Mouse (Mus musculus) forebrain, embryonic 13.5 days (tissue): ENCODE results near the gene Slc35c2. TPM values are rescaled to one million over a fixed set of nuclear protein-coding genes. Genes with fewer than 3 reads are reported as not detected.
A peak's percentile ranks its signal among the peaks of the same experiment; 100 is the strongest.

Experiments used
- ATAC-seq: fragments of 200-750 bp; cut with Nextera tagmentation; 2 replicates; pipeline ENCODE4 v1.8.0; 2017
- H3K27ac ChIP-seq: fragments of 300-500 bp; sonication (generic); 2 replicates; pipeline ENCODE4 v1.5.1; 2015; ENCODE audit warnings: inconsistent platforms, mild to moderate bottlenecking, moderate library complexity
- H3K27me3 ChIP-seq: fragments of 300-500 bp; sonication (generic); 2 replicates; pipeline ENCODE4 v1.6.1; 2015; ENCODE audit warnings: mild to moderate bottlenecking, inconsistent platforms
- H3K36me3 ChIP-seq: fragments of 300-500 bp; sonication (generic); 2 replicates; pipeline ENCODE4 v1.6.1; 2015; ENCODE audit warnings: mild to moderate bottlenecking, inconsistent platforms; ENCODE audit not compliant: poor library complexity, severe bottlenecking
- H3K4me1 ChIP-seq: fragments of 300-500 bp; sonication (generic); 2 replicates; pipeline ENCODE4 v1.6.1; 2015; ENCODE audit warnings: inconsistent platforms
- H3K4me2 ChIP-seq: fragments of 300-500 bp; sonication (generic); 2 replicates; pipeline ENCODE4 v1.6.1; 2015; ENCODE audit warnings: inconsistent platforms, mild to moderate bottlenecking, moderate library complexity
- H3K4me3 ChIP-seq: fragments of 300-500 bp; sonication (generic); 2 replicates; pipeline ENCODE4 v1.5.1; 2015; ENCODE audit warnings: mild to moderate bottlenecking, inconsistent platforms
- H3K9ac ChIP-seq: fragments of 300-500 bp; sonication (generic); 2 replicates; pipeline ENCODE4 v1.6.1; 2015; ENCODE audit warnings: mild to moderate bottlenecking, inconsistent platforms
- H3K9me3 ChIP-seq: fragments of 300-500 bp; sonication (generic); replicated peaks from 2 replicates; pipeline ENCODE4 v1.6.1; 2016; ENCODE audit warnings: inconsistent platforms
- WGBS: fragments of 180-500 bp; shearing (Covaris S2); methylation state at CpG from one replicate; pipeline ENCODE4 v1.1.7; 2015; 5-methylcytosine and 5-hydroxymethylcytosine counted together
- polyA plus RNA-seq: library from polyadenylated mRNA; unstranded; fragments of >200 nt; fragmentation: Nextera tagmentation; extraction: Ambion mirVana; gene quantifications from 2 replicates; pipeline ENCODE4 v1.2.1, GENCODE M21; 2015

Gene Slc35c2
- polyA plus RNA-seq, 1 experiment from 2014 or later, result 63.8 TPM

DNA sequence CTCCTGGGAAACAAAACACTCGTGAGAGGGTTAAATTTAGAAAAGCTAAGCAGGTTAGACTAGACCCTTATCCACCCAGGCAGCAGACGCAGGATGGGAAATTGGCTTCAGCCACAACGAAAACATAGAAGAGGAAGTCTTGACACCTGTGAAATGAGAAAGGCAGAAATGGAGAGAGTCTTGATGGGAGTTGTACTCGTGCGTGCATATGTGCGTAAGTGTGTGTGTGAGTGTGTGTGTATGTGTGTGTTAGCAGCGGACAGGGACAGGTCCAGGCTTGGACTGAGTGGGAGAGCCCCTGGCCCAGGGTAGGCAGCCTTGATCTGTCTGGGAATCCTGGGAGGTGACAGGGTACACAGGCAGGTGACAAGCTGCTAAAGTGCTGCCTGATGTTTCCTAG, 16.8 kb downstream of the Slc35c2 start:
- Histone ChIP-seq H3K27me3 (peaks cover 5% of the 10 kb centered on the region; the same call in 1 of the 2 replicates), H3K9me3 (no peaks in the 10 kb centered on the region), H3K4me3 (no peak overlapping the region), H3K4me1 (peaks cover 61% of the 10 kb centered on the region), H3K4me2 (no peak overlapping the region), H3K27ac (peak overlapping the region; percentile 44; the same call in 1 of the 2 replicates), H3K36me3 (no peaks in the 10 kb centered on the region), H3K9ac (0 out of 2 replicates have a peak overlapping the region, but pooled peaks have one; percentile 12)
- no peak for ATAC-seq
- 53% methylated on average over 7 of the region's 7 CpGs for WGBS

DNA sequence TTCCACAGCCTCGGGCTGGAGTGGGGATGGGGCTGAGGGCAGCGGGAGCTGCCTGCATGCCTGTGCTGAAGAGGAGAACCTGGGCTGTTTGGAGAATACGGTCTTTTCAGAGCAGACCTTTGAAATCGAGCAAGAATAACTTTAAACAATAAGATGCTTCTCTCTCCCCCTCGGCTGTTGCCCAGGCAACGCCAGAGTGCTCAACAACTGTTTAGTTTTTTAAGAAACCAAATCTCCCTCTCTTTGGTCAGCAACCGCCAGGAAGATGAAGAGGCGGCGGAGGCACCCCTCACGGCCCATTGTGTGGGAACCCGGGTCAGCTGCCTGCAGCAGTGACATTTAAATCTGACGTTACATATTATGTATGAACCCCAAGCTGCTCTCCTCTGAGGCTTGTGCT, 20.9 kb downstream of the Slc35c2 start:
- Histone ChIP-seq H3K27ac (0 out of 2 replicates have a peak overlapping the region, but pooled peaks have one; percentile 14), H3K4me2 (0 out of 2 replicates have a peak overlapping the region, but pooled peaks have one; percentile 2), H3K9ac (no peak overlapping the region), H3K27me3 (peaks cover 5% of the 10 kb centered on the region; the same call in 1 of the 2 replicates), H3K4me3 (no peak overlapping the region), H3K9me3 (no peaks in the 10 kb centered on the region), H3K4me1 (peaks cover 47% of the 10 kb centered on the region), H3K36me3 (no peaks in the 10 kb centered on the region)
- no peak for ATAC-seq
- 2% methylated on average over 12 of the region's 12 CpGs for WGBS

DNA sequence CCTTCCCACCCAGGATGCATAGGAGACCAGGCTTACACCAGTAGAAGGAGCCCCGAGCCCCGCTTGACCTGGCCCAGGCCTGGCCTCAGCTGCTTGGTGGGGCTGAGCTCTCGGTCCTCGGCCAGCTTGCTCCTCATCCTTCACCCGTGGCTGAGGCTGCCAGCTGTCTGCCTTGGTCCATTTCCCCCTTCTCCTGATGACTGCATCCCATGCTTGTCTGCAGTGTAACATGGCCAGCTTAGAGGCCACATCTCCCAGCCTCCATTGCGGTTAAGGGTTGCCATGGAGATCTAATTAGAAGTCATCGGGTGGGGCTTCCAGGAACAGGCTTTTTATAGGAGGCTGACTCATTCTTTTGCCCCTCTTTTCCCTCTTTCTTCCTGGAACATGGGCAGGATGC, 23.8 kb downstream of the Slc35c2 start:
- Histone ChIP-seq H3K4me3 (no peak overlapping the region), H3K9me3 (no peaks in the 10 kb centered on the region), H3K27ac (no peak overlapping the region; the same call in 1 of the 2 replicates), H3K4me2 (no peak overlapping the region), H3K4me1 (peaks cover 32% of the 10 kb centered on the region), H3K27me3 (peaks cover 7% of the 10 kb centered on the region; the same call in 1 of the 2 replicates), H3K9ac (no peak overlapping the region), H3K36me3 (no peaks in the 10 kb centered on the region)
- ATAC-seq, result no peak
- WGBS, result 61% methylated on average over 7 of the region's 7 CpGs

DNA sequence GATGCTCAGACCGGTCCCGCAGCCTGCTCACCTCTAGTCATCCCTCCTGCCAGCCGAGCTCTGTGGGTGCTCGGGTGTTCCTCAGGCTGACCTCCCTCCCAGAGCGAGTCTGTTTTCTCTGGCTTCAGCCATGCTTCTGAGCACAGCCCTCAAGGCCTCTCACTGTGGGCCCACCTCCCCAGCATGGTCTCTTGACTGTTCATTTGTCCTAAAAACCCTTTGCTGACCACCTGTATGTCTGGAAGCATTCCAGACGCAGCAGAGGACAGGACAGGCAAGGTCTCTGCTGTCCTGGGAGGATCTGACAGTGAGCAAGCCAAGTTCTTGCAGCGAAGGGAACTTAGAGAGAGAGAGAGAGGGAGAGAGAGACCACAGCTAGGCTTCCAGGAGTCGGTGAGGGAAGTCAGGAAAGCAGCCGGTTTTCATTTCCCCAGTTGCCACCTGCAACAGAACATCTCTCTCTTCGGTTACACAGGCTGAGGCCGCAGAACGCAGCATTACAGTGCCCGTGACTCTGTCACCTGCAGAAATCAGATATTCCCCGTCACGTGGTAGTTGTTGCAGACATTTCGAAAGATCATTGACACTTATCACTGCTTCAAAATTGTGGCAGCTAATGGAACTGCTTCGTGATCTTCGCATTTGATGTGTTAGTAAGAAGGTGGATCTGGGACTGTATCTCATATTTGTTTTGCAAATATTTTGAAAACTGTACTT, 25.2 kb downstream of the Slc35c2 start:
- WGBS, result 69% methylated on average over 18 of the region's 18 CpGs
- no peak overlapping the region for H3K4me2 ChIP-seq
- peaks cover 38% of the 10 kb centered on the region for H3K4me1 ChIP-seq
- no peak overlapping the region for H3K4me3 ChIP-seq
- no peak overlapping the region for H3K9ac ChIP-seq
- H3K27ac ChIP-seq, result no peak overlapping the region
- no peak for ATAC-seq
- no peaks in the 10 kb centered on the region for H3K36me3 ChIP-seq
- no peaks in the 10 kb centered on the region for H3K9me3 ChIP-seq
- peaks cover 7% of the 10 kb centered on the region; the same call in 1 of the 2 replicates for H3K27me3 ChIP-seq

DNA sequence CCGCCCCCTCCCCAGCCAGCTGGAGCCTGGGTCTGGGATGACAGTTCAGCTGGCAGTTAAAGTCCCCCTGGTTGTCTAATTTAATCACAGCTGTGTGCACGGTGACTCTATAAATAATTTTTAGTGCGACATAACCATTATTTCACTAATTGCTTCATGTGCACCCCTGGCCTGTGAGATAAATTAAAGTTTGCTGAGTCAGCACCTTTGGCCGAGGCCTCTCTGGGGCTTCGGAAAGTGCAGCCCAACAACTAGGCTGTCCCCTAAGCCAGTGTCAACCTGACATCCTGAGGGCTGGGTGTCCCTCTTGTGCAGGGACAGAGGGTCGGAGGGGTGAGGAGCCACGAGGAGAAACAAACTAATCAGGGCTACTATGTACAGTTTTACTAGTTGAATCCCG, 27.8 kb downstream of the Slc35c2 start:
- Histone ChIP-seq H3K27ac (no peak overlapping the region), H3K9ac (no peak overlapping the region), H3K4me2 (no peak overlapping the region), H3K36me3 (no peaks in the 10 kb centered on the region), H3K9me3 (no peaks in the 10 kb centered on the region), H3K4me1 (peaks cover 29% of the 10 kb centered on the region), H3K27me3 (peaks cover 30% of the 10 kb centered on the region), H3K4me3 (no peak overlapping the region)
- ATAC-seq, result no peak
- WGBS, result 81% methylated on average over 8 of the region's 8 CpGs

DNA sequence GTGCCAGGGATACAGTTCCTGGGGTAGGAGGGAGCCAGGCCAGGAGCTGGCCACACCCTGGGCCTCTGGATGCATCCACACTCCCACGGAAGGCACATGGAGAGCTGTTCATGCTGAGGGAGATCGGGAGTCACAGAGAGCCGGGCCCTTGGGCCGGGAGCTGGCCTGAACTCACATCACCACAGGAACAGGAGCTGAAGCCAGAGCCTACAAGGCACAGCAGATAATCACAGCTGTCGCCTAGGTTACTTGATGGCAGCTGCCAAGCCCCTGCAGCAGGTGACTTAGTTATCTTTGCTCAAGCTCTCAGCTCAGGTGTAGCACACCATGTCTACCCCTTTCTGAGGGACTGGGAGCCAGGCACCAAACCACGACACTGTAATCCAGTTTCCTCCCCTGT, 29.3 kb downstream of the Slc35c2 start:
- ATAC-seq, result no peak
- no peak overlapping the region for H3K27ac ChIP-seq
- H3K27me3 ChIP-seq, result peaks cover 45% of the 10 kb centered on the region
- H3K4me3 ChIP-seq, result no peak overlapping the region
- H3K4me1 ChIP-seq, result peaks cover 33% of the 10 kb centered on the region
- no peaks in the 10 kb centered on the region for H3K36me3 ChIP-seq
- H3K4me2 ChIP-seq, result no peak overlapping the region
- H3K9ac ChIP-seq, result no peak overlapping the region
- WGBS, result 79% methylated on average over 6 of the region's 6 CpGs
- no peaks in the 10 kb centered on the region for H3K9me3 ChIP-seq

DNA sequence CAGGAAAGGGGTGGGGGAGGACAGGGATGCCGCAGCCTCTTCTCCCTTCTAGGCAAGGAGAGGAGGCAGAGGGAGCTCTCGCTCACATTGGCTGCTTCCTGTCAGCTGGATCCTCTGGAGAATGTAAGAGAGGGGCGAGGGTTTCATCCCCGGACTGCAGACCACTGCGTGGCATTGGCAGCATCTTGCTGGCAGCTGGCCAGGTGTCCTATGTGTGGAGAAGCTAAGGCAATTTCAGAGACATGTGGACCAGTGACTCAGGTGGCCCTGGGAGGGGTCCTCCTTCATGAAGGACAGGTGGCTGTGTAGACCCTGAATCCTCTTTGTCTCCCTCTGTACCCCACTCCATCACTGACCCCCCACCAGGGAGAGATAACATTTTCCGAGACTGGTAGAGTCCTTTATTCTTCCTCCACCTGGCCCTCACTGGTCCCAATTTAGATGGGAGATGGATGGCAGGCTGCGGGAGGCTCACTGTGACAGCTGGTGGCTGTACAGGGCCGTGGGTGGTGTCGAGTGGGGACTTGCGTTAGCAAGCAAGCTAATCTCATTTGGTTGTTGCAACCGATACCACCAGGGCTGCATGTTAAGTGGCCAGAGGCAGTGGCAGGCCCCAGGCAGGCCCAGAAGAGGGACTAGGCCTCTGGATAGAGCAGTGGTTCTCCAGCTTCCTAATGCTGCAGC, 30.4 kb downstream of the Slc35c2 start:
- WGBS, result 32% methylated on average over 11 of the region's 11 CpGs
- Histone ChIP-seq H3K27ac (no peak overlapping the region), H3K9me3 (no peaks in the 10 kb centered on the region), H3K36me3 (no peaks in the 10 kb centered on the region), H3K4me1 (peaks cover 31% of the 10 kb centered on the region), H3K4me2 (no peak overlapping the region), H3K9ac (no peak overlapping the region), H3K4me3 (no peak overlapping the region), H3K27me3 (peaks cover 55% of the 10 kb centered on the region)
- no peak for ATAC-seq

DNA sequence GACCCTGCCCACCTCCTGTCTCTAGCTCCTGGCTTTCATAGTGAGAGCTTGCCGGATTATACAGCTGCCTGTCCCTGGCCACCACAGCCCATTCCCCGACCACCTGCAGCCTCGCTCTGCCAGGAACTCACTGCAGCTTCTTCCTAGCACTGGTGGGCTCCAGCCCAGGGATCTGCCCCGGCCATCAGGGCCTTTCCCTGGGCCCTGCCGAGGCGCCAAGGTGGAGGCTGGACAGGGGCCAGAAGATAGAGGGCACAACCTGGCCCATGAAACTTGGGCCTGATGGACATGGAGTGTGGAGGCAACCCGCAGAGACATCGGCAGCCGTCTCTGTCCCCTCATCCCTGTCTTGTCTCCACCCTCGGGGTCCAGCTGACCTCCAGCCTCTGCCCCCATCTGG, 31.5 kb downstream of the Slc35c2 start:
- Histone ChIP-seq H3K27me3 (peaks cover 57% of the 10 kb centered on the region), H3K27ac (no peak overlapping the region), H3K4me3 (no peak overlapping the region), H3K9ac (no peak overlapping the region), H3K36me3 (no peaks in the 10 kb centered on the region), H3K4me2 (no peak overlapping the region), H3K4me1 (peaks cover 31% of the 10 kb centered on the region), H3K9me3 (no peaks in the 10 kb centered on the region)
- ATAC-seq, result no peak
- 73% methylated on average over 10 of the region's 10 CpGs for WGBS

DNA sequence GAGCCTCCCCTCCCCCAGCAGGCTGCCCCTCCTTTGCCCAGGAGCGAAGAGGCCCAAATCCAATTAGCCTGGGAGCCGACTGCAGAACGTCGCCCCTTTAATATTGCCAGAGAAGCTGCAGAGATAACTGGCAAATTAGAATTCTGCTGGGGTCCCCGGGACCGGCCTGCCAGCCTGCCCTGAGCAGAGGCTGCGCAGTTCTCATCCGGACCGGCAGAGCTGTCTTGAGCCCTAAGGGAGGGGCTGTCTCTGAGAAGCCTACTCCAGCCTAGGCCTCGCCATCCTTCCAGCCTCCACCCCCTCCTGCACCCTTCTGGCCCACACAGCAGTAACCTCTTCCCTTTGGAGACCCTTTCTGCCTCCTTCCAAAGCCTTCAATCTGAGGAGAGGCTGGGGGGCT, 33.8 kb downstream of the Slc35c2 start:
- Histone ChIP-seq H3K4me2 (no peak overlapping the region; the same call in 1 of the 2 replicates), H3K9me3 (no peaks in the 10 kb centered on the region), H3K4me3 (no peak overlapping the region), H3K4me1 (peaks cover 42% of the 10 kb centered on the region), H3K27ac (no peak overlapping the region), H3K9ac (no peak overlapping the region; the same call in 1 of the 2 replicates), H3K36me3 (no peaks in the 10 kb centered on the region), H3K27me3 (peaks cover 77% of the 10 kb centered on the region)
- 2% methylated on average over 10 of the region's 10 CpGs for WGBS
- no peak for ATAC-seq

DNA sequence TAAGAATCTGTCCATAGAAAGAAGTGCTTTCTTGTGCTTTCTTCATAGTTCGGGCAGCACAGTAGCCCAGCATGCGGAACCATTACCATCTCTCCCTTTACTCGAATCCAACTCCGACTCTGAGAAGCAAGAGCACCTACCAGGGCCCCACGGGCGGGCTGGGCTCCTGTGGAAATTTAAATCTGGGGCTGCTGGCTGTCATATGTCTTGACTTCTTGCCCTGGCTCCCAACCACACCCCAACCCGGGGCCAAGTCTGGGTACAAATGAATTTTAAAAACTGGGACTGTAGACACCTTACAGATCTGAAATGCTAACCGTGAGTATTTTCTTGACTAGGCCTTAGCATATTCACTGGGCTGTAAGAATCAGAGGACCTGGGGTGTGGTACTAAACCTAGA, 34.4 kb downstream of the Slc35c2 start:
- H3K27me3 ChIP-seq, result peaks cover 79% of the 10 kb centered on the region
- no peaks in the 10 kb centered on the region for H3K36me3 ChIP-seq
- H3K9ac ChIP-seq, result no peak overlapping the region
- H3K4me3 ChIP-seq, result no peak overlapping the region
- no peak overlapping the region for H3K4me2 ChIP-seq
- H3K4me1 ChIP-seq, result peaks cover 40% of the 10 kb centered on the region
- ATAC-seq, result no peak
- H3K9me3 ChIP-seq, result no peaks in the 10 kb centered on the region
- 77% methylated on average over 8 of the region's 8 CpGs for WGBS
- H3K27ac ChIP-seq, result no peak overlapping the region

DNA sequence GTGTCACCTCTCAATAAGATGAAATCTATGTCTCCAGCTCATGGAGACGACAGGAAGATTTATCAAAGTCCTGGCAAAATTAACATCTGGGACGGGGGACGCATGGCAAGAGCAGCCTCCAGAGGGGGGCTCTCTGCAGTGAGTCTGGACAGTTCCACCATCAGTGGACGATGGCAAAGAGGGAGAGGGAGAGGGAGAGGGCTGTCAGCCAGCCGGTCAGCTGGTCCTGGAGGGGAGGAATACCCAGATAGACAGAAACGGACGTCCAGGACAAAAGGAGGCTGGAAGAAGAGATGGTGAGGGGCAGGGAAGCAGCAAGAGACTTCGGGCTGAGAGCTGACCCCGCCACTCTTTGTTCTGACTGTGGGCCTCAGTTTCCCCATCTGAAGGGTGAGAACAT, 34.9 kb downstream of the Slc35c2 start:
- Histone ChIP-seq H3K36me3 (no peaks in the 10 kb centered on the region), H3K4me1 (peaks cover 39% of the 10 kb centered on the region), H3K4me2 (no peak overlapping the region), H3K9ac (no peak overlapping the region), H3K9me3 (no peaks in the 10 kb centered on the region), H3K4me3 (no peak overlapping the region), H3K27ac (no peak overlapping the region), H3K27me3 (peaks cover 83% of the 10 kb centered on the region)
- 51% methylated on average over 9 of the region's 9 CpGs for WGBS
- no peak for ATAC-seq

DNA sequence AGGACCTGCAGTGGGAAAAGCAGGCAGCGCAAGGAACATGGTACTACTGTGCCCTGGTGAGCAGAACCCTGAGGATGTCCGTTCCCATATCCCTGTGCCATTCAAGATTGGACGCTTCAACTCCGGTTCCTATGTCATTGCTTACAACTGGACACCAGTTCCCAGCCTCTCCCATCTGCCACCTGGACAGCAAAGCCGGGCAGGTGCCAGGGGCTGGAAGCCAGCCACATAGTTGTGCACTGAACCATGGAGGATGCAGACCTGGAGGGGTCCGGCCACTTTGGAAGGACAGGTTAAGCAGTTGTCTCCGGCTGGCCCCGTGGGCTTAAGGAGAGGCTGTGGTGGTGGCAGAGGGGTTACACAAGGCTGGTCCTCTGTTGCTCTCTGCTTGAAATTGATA, 35.3 kb downstream of the Slc35c2 start:
- H3K9ac ChIP-seq, result no peak overlapping the region
- no peaks in the 10 kb centered on the region for H3K36me3 ChIP-seq
- peaks cover 87% of the 10 kb centered on the region for H3K27me3 ChIP-seq
- 74% methylated on average over 8 of the region's 8 CpGs for WGBS
- H3K27ac ChIP-seq, result no peak overlapping the region
- H3K4me1 ChIP-seq, result peaks cover 36% of the 10 kb centered on the region
- H3K9me3 ChIP-seq, result no peaks in the 10 kb centered on the region
- H3K4me3 ChIP-seq, result no peak overlapping the region
- no peak overlapping the region for H3K4me2 ChIP-seq
- ATAC-seq, result no peak
